Mouse (Mus musculus): ENCODE data around the gene Gm28635. TPM values are rescaled to one million over a fixed set of nuclear protein-coding genes. Genes with fewer than 3 reads are reported as not detected.

Gene Gm28635
- polyA plus RNA-seq, 2 experiments, result 0.01 TPM; not detected in 1

GRCm38 (mm10) chr2:84705295-84705694 lies 27.5 kb upstream of the Gm28635 start:
- H3K27me3 ChIP-seq (ENCODE audit: control insufficient read depth, insufficient read depth, low read length), result no peaks in the 10 kb centered on the region
- no peak overlapping the region for H3K27ac ChIP-seq
- H3K4me3 ChIP-seq (ENCODE audit: insufficient read depth in 1 of 2, low read depth in 2 of 2, low read length in 2 of 2), result no peak overlapping the region
- DNase-seq (ENCODE audit: low read depth in 3 of 3, low spot score in 3 of 3) (no peak), ATAC-seq (ENCODE audit: insufficient read depth) (no peak)
- TF ChIP-seq EP300 (IDR thresholded peaks at IDR 0.05; ENCODE audit: low read depth) (no peak), CTCF (IDR thresholded peaks at IDR 0.05; ENCODE audit: low read depth) (no peak)
- peaks cover 53% of the 10 kb centered on the region for H3K36me3 ChIP-seq (replicated peaks; ENCODE audit: control insufficient read depth, insufficient read depth, low read depth)
- H3K9me3 ChIP-seq (ENCODE audit: control insufficient read depth, low read length), result no peaks in the 10 kb centered on the region
- WGBS (ENCODE audit: insufficient replicate concordance), result 67% methylated on average over 1 of the region's 1 CpGs
- H3K4me2 ChIP-seq (ENCODE audit: low read depth), result no peak overlapping the region
- no peak overlapping the region for H3K9ac ChIP-seq (replicated peaks)
- H3K4me1 ChIP-seq (replicated peaks; ENCODE audit: control insufficient read depth in 2 of 2, insufficient read depth in 2 of 2, low read length in 1 of 2), result peaks cover 5 to 6% of the 10 kb centered on the region in 2 experiments

GRCm38 (mm10) chr2:84704329-84704728 lies 26.5 kb upstream of the Gm28635 start:
- peaks cover 51% of the 10 kb centered on the region for H3K36me3 ChIP-seq (replicated peaks; ENCODE audit: control insufficient read depth, insufficient read depth, low read depth)
- DNase-seq (ENCODE audit: low read depth in 3 of 3, low spot score in 3 of 3) (no peak), ATAC-seq (ENCODE audit: insufficient read depth) (no peak)
- 78% methylated on average over 5 of the region's 5 CpGs for WGBS (ENCODE audit: insufficient replicate concordance)
- TF ChIP-seq EP300 (IDR thresholded peaks at IDR 0.05; ENCODE audit: low read depth), result no peak
- no peak for TF ChIP-seq CTCF (IDR thresholded peaks at IDR 0.05; ENCODE audit: low read depth)
- H3K4me3 ChIP-seq (ENCODE audit: insufficient read depth in 1 of 2, low read depth in 2 of 2, low read length in 2 of 2), result no peak overlapping the region
- H3K27me3 ChIP-seq (ENCODE audit: control insufficient read depth, insufficient read depth, low read length), result no peaks in the 10 kb centered on the region
- H3K9ac ChIP-seq (replicated peaks), result no peak overlapping the region
- no peak overlapping the region; the same call in 1 of the 2 replicates for H3K27ac ChIP-seq
- no peak overlapping the region for H3K4me2 ChIP-seq (ENCODE audit: low read depth)
- peaks cover 5 to 6% of the 10 kb centered on the region in 2 experiments for H3K4me1 ChIP-seq (replicated peaks; ENCODE audit: control insufficient read depth in 2 of 2, insufficient read depth in 2 of 2, low read length in 1 of 2)
- no peaks in the 10 kb centered on the region for H3K9me3 ChIP-seq (ENCODE audit: control insufficient read depth, low read length)

- TF ChIP-seq CTCF (IDR thresholded peaks at IDR 0.05; ENCODE audit: low read depth) (no peak), EP300 (IDR thresholded peaks at IDR 0.05; ENCODE audit: low read depth) (no peak)
- WGBS (ENCODE audit: insufficient replicate concordance), result 59% methylated on average over 1 of the region's 1 CpGs
- H3K4me1 ChIP-seq (replicated peaks; ENCODE audit: control insufficient read depth in 2 of 2, insufficient read depth in 2 of 2, low read length in 1 of 2), result peaks cover 5 to 6% of the 10 kb centered on the region in 2 experiments
Observed at GRCm38 (mm10) chr2:84703497-84703896, 25.7 kb upstream of the Gm28635 start.

GRCm38 (mm10) chr2:84695007-84695695 lies 17.3 kb upstream of the Gm28635 start:
- no peaks in the 10 kb centered on the region for H3K4me1 ChIP-seq (replicated peaks; ENCODE audit: control insufficient read depth in 2 of 2, insufficient read depth in 2 of 2, low read length in 1 of 2)
- H3K36me3 ChIP-seq (replicated peaks; ENCODE audit: control insufficient read depth, insufficient read depth, low read depth), result peaks cover 83% of the 10 kb centered on the region
- no peaks in the 10 kb centered on the region for H3K9me3 ChIP-seq (ENCODE audit: control insufficient read depth, low read length)
- H3K9ac ChIP-seq (replicated peaks), result no peak overlapping the region
- H3K4me2 ChIP-seq (ENCODE audit: low read depth), result no peak overlapping the region
- no peaks in the 10 kb centered on the region for H3K27me3 ChIP-seq (ENCODE audit: control insufficient read depth, insufficient read depth, low read length)
- WGBS (ENCODE audit: insufficient replicate concordance), result 88% methylated on average over 5 of the region's 5 CpGs
- H3K4me3 ChIP-seq (ENCODE audit: insufficient read depth in 1 of 2, low read depth in 2 of 2, low read length in 2 of 2), result no peak overlapping the region
- no peak overlapping the region for H3K27ac ChIP-seq
- DNase-seq (ENCODE audit: low read depth in 3 of 3, low spot score in 3 of 3), result no peak
- TF ChIP-seq CTCF (IDR thresholded peaks at IDR 0.05; ENCODE audit: low read depth) (no peak), EP300 (IDR thresholded peaks at IDR 0.05; ENCODE audit: low read depth) (no peak)
- no peak for ATAC-seq (ENCODE audit: insufficient read depth)

More at GRCm38 (mm10) chr2:84703497-84703896, 25.7 kb upstream of the Gm28635 start:
- Histone ChIP-seq H3K4me3 (ENCODE audit: insufficient read depth in 1 of 2, low read depth in 2 of 2, low read length in 2 of 2) (no peak overlapping the region), H3K4me2 (ENCODE audit: low read depth) (no peak overlapping the region), H3K9me3 (ENCODE audit: control insufficient read depth, low read length) (no peaks in the 10 kb centered on the region), H3K36me3 (replicated peaks; ENCODE audit: control insufficient read depth, insufficient read depth, low read depth) (peaks cover 51% of the 10 kb centered on the region), H3K27ac (no peak overlapping the region), H3K27me3 (ENCODE audit: control insufficient read depth, insufficient read depth, low read length) (no peaks in the 10 kb centered on the region), H3K9ac (replicated peaks) (no peak overlapping the region)
- ATAC-seq (ENCODE audit: insufficient read depth) (no peak), DNase-seq (ENCODE audit: low read depth in 3 of 3, low spot score in 3 of 3) (no peak)

GRCm38 (mm10) chr2:84690050-84690449 lies 12.2 kb upstream of the Gm28635 start:
- Histone ChIP-seq H3K4me3 (ENCODE audit: insufficient read depth in 1 of 2, low read depth in 2 of 2, low read length in 2 of 2) (no peak overlapping the region), H3K9ac (replicated peaks) (no peak overlapping the region), H3K4me2 (ENCODE audit: low read depth) (no peak overlapping the region), H3K27me3 (ENCODE audit: control insufficient read depth, insufficient read depth, low read length) (no peaks in the 10 kb centered on the region), H3K36me3 (replicated peaks; ENCODE audit: control insufficient read depth, insufficient read depth, low read depth) (peaks cover 91% of the 10 kb centered on the region), H3K27ac (no peak overlapping the region), H3K4me1 (replicated peaks; ENCODE audit: control insufficient read depth in 2 of 2, insufficient read depth in 2 of 2, low read length in 1 of 2) (peaks cover 0 to 7% of the 10 kb centered on the region in 2 experiments; a peak in 3 of 4 replicates), H3K9me3 (ENCODE audit: control insufficient read depth, low read length) (no peaks in the 10 kb centered on the region)
- ATAC-seq (ENCODE audit: insufficient read depth) (no peak), DNase-seq (ENCODE audit: low read depth in 3 of 3, low spot score in 3 of 3) (no peak)
- TF ChIP-seq EP300 (IDR thresholded peaks at IDR 0.05; ENCODE audit: low read depth), result no peak
- no peak for TF ChIP-seq CTCF (IDR thresholded peaks at IDR 0.05; ENCODE audit: low read depth)
- 84% methylated on average over 12 of the region's 12 CpGs for WGBS (ENCODE audit: insufficient replicate concordance)

All from liver, embryonic 14.5 days (tissue).